Mouse (Mus musculus): ENCODE data around the gene Cd52.

GRCm38 (mm10) chr4:134115215-134116144, 20.6 kb upstream of the Cd52 start:
- TF ChIP-seq CTCF (conservative IDR thresholded peaks at IDR 0.05; ENCODE audit: low read length) = no peak
- TF ChIP-seq POU5F1 (IDR thresholded peaks at IDR 0.05; ENCODE audit: borderline replicate concordance, low read length) = no peak
- TF ChIP-seq NANOG (IDR thresholded peaks at IDR 0.05; ENCODE audit: borderline replicate concordance, low read length) = no peak

All from E14TG2a.4 (cell line).